Mouse (Mus musculus): Measurements from ENCODE around the gene Atp6ap2. TPM values are rescaled to one million over a fixed set of nuclear protein-coding genes. Genes with fewer than 3 reads are reported as not detected.

The Atp6ap2 gene
- 18.5 and 27.3 TPM in 2 replicates for polyA plus RNA-seq (2012; rRNA removed; ENCODE audit: low replicate concordance)

GRCm38 (mm10) chrX:12587192-12587957 lies at the start of gene Atp6ap2:
Atp6ap2 (plus strand) TSS chrX:12587801.

Other genes starting within 250 kb of the Atp6ap2 start
- 13.7 and 22.6 TPM in 2 replicates for gene 1810030O07Rik, start 85.9 kb downstream of the Atp6ap2 start, polyA plus RNA-seq (2012; rRNA removed; ENCODE audit: low replicate concordance)
- gene Med14, start 174.3 kb downstream of the Atp6ap2 start, polyA plus RNA-seq (2012; rRNA removed; ENCODE audit: low replicate concordance) = 10.8 and 22.6 TPM in 2 replicates

Data from subcutaneous adipose tissue, adult 2 months (tissue).